Mouse (Mus musculus) thymus, postnatal 10 days (tissue): Measurements from ENCODE around the gene Mrpl20.
A peak's percentile ranks its signal among the peaks of the same experiment; 100 is the strongest.

Source experiments
- DNase-seq, 2 experiments: peaks; one replicate each; pipeline ENCODE4 v3.0.0; 2021; ENCODE audit warnings: low spot score in 2 of 2

The Mrpl20 gene

DNA sequence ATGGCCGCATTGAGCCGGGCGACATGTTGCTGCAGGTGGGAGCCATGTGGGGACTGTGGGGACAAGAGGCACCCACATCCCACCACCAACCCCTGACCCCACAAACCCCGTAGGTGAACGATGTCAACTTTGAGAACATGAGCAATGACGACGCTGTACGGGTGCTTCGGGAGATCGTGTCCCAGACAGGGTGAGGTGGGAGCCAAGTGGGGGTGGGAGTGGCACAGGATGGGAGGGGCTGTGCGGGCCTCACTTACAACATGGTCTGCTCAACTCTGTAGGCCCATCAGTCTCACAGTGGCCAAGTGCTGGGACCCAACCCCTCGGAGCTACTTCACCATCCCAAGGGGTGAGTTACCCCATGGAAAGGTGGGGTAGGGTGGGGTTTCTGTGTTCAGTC, 52.3 kb downstream of the Mrpl20 start:
- no peak for DNase-seq

DNA sequence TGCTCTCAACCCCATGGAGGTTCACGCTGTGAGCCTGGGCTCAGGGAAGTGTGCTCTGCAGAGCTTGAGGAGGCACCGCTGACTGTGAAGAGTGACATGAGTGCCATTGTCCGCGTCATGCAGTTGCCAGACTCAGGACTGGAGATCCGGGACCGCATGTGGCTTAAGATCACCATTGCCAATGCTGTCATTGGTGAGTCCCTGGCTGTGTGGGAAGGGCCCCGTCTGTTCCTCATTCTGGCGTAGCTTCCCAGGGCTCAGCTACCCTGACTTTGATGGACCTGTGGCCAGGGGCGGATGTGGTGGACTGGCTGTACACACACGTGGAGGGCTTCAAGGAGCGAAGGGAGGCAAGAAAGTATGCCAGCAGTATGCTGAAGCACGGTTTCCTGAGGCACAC, 53.4 kb downstream of the Mrpl20 start:
- no peak for DNase-seq

DNA sequence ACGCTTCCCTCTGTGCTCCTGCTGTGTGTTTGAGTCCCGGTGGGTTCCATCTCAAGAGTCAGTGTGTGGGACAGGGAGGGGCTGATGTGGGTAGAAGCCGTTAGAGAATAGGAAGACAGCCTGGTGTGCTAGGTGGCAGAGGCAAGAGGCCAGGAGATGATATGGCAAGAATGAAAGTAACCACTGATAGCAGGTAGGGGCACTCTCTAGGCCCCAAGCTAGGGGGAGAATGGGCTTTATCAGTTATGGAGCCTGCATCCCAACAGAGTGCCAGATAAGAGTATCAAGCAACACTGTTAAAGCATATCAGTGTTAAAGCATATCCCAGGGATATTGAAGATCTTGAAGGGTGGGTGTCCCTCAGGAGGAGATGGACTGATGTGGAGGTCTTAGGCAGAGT, 54.2 kb downstream of the Mrpl20 start:
- DNase-seq: no peak

DNA sequence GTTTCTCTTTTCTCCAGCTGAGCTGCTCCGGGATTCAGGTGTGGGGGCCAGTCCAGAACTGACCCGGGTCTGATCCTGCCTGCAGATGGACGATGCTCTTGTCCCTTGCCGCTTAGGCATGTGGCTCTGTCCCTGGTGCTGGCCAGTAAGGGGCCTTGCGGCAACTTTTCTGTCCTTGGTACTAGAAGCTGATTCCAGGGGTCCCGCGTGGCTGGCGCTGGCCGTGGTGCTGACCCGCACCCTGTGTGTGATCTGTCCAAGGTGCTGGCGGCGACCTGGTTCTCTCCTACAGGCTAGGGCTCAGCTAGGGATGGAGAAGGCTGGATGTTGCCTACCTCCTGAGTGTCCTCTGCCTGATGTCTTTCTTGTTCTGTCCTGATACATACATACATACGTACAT, 56.6 kb downstream of the Mrpl20 start:
- peak in 1 of 2 experiments; percentile 43 for DNase-seq
